Mouse (Mus musculus): ENCODE data around the gene Dnm3.

DNA sequence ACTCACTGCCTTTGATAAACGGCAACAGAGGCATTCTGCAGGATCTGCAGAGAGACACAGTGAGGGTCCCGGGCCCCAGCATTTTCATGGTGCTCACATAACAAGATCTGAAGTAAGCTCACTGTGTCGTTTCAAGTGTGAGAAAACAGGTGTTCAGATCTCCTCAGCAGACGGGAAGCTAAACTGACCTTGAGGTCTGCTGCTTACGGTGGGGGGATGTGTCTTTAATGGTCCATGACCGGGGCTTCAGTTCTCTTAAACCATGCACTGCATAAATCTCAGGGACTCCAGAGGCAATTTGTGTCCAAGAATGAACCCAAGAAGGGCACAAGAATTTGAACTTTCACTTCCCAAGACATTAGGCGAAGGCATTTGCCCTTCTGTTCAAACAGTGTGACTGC lies 195.9 kb downstream of the Dnm3 start:
- TF ChIP-seq CEBPB (IDR thresholded peaks at IDR 0.05; ENCODE audit: low read depth) (no peak), CTCF (IDR thresholded peaks at IDR 0.05; ENCODE audit: control insufficient read depth, insufficient read depth, insufficient read length) (no peak)

Data from C2C12 (cell line).